Mouse (Mus musculus) layer of hippocampus, adult 18-20 months (tissue): ENCODE measurements around the gene Olfr1044. TPM values are rescaled to one million over a fixed set of nuclear protein-coding genes. Genes with fewer than 3 reads are reported as not detected.
"Not testable (repeated sequence)": the region's sequence is repeated elsewhere in the genome, so short reads cannot be mapped to it uniquely, and the experiment has no call there.

Source experiments
- DNase-seq, 2 experiments: peaks; one replicate each; pipeline ENCODE4 v3.0.0; 2022; ENCODE audit warnings: low spot score in 2 of 2
- long read RNA-seq: library from polyadenylated mRNA; stranded (forward); transcript quantifications from one replicate; pipeline ENCODE4 v2.0.0, GENCODE M21; 2021
- total RNA-seq, 2 experiments: library from RNA; stranded (reverse); gene quantifications; 2 replicates each; pipeline ENCODE4 v1.2.3; 2021

The Olfr1044 gene
- total RNA-seq, result not detected
- long read RNA-seq, result 0 reads

- no peak for DNase-seq
Observed at GRCm38 (mm10) chr2:86177720-86178119, at the start of gene Olfr1044. Olfr1044 (minus strand) TSS chr2:86177820.

- no peak for DNase-seq
Observed at GRCm38 (mm10) chr2:86219214-86219613, 41.6 kb upstream of the Olfr1044 start, which contains the start of gene Olfr1046. Olfr1046 (minus strand) TSS chr2:86219314.

- no peak for DNase-seq
Observed at GRCm38 (mm10) chr2:86202909-86203308, 25.3 kb upstream of the Olfr1044 start, which contains the start of gene Olfr1045. Olfr1045 (minus strand) TSS chr2:86203009.

- no peak for DNase-seq
Observed at GRCm38 (mm10) chr2:86195863-86196262, 18.2 kb upstream of the Olfr1044 start.

- no peak for DNase-seq
Observed at GRCm38 (mm10) chr2:86185583-86185982, 8.0 kb upstream of the Olfr1044 start, which contains the start of gene Olfr52. Olfr52 (minus strand) TSS chr2:86185683.

- no peak for DNase-seq
Observed at GRCm38 (mm10) chr2:86179950-86180349, 2.3 kb upstream of the Olfr1044 start.

GRCm38 (mm10) chr2:86175422-86175821 is 2.2 kb downstream of the Olfr1044 start:
- DNase-seq, result not testable (repeated sequence)

- no peak for DNase-seq
Observed at GRCm38 (mm10) chr2:86167422-86167821, 10.2 kb downstream of the Olfr1044 start, which contains the start of gene Olfr1043. Olfr1043 (minus strand) TSS chr2:86167522.

GRCm38 (mm10) chr2:86161738-86162137 is 15.9 kb downstream of the Olfr1044 start, which contains the start of gene Olfr1042:
Olfr1042 (minus strand) TSS chr2:86161838.
- no peak for DNase-seq

- DNase-seq, result no peak
Observed at GRCm38 (mm10) chr2:86146632-86147031, 31.0 kb downstream of the Olfr1044 start, which contains the start of gene Olfr1040. Olfr1040 (minus strand) TSS chr2:86146732.

- DNase-seq, result no peak
Observed at GRCm38 (mm10) chr2:86135828-86136227, 41.8 kb downstream of the Olfr1044 start, which contains the start of gene Olfr1039. Olfr1039 (minus strand) TSS chr2:86135928.

Other genes starting within 250 kb of the Olfr1044 start
- gene Olfr1028, start 227.4 kb downstream of the Olfr1044 start, total RNA-seq, result not detected
- gene Olfr1029, start 203.9 kb downstream of the Olfr1044 start, total RNA-seq, result not detected
- not detected for gene Olfr1030, start 198.5 kb downstream of the Olfr1044 start, total RNA-seq
- gene Olfr1031, start 187.5 kb downstream of the Olfr1044 start, total RNA-seq, result not detected
- gene Olfr1032, start 172.3 kb downstream of the Olfr1044 start, total RNA-seq, result not detected
- gene Olfr1033, start 157.2 kb downstream of the Olfr1044 start, total RNA-seq, result not detected
- gene Olfr1034, start 132.0 kb downstream of the Olfr1044 start, total RNA-seq, result not detected
- not detected for gene Olfr1036, start 103.8 kb downstream of the Olfr1044 start, total RNA-seq
- gene Olfr1037, start 90.4 kb downstream of the Olfr1044 start, total RNA-seq, result not detected
- gene Olfr1039, start 41.9 kb downstream of the Olfr1044 start, total RNA-seq, result not detected
- gene Olfr1040, start 31.1 kb downstream of the Olfr1044 start, total RNA-seq, result not detected
- gene Olfr1042, start 16.0 kb downstream of the Olfr1044 start, total RNA-seq, result not detected
- not detected for gene Olfr1043, start 10.3 kb downstream of the Olfr1044 start, total RNA-seq
- not detected for gene Olfr52, start 7.9 kb upstream of the Olfr1044 start, total RNA-seq
- gene Olfr1045, start 25.2 kb upstream of the Olfr1044 start, total RNA-seq, result not detected
- gene Olfr1046, start 41.5 kb upstream of the Olfr1044 start, total RNA-seq, result not detected
- gene Olfr1047, start 53.6 kb upstream of the Olfr1044 start, total RNA-seq, result not detected
- gene Olfr1048, start 62.5 kb upstream of the Olfr1044 start, total RNA-seq, result not detected
- gene Olfr1049, start 80.5 kb upstream of the Olfr1044 start, total RNA-seq, result not detected
- gene Olfr1051, start 101.3 kb upstream of the Olfr1044 start, total RNA-seq, result not detected
- not detected for gene Olfr1052, start 114.6 kb upstream of the Olfr1044 start, total RNA-seq
- not detected for gene Olfr1053, start 137.5 kb upstream of the Olfr1044 start, total RNA-seq
- gene Olfr1054, start 157.6 kb upstream of the Olfr1044 start, total RNA-seq, result not detected
- gene Olfr1055, start 172.5 kb upstream of the Olfr1044 start, total RNA-seq, result not detected
- gene Olfr1056, start 184.6 kb upstream of the Olfr1044 start, total RNA-seq, result not detected
- not detected for gene Olfr1057, start 200.6 kb upstream of the Olfr1044 start, total RNA-seq
- gene Olfr1058, start 210.7 kb upstream of the Olfr1044 start, total RNA-seq, result not detected
- gene Olfr1061, start 236.2 kb upstream of the Olfr1044 start, total RNA-seq, result not detected
- not detected for gene Olfr1062, start 248.9 kb upstream of the Olfr1044 start, total RNA-seq